Mouse (Mus musculus) CD4-positive naive resting alpha-beta T cell, adult 57 days (primary cell): ENCODE measurements around the gene Hist1h1a. TPM values are rescaled to one million over a fixed set of nuclear protein-coding genes. Genes with fewer than 3 reads are reported as not detected.

ENCODE experiments used
- total RNA-seq: library from RNA; stranded (reverse); gene quantifications from one replicate; pipeline ENCODE4 v1.2.4, GENCODE M21; 2023

The Hist1h1a gene
- total RNA-seq: 22.0 TPM

GRCm38 (mm10) chr13:23763586-23764323 is at the start of gene Hist1h1a:
Gene Hist1h1a (plus strand): TSS chr13:23763666.

DNA sequence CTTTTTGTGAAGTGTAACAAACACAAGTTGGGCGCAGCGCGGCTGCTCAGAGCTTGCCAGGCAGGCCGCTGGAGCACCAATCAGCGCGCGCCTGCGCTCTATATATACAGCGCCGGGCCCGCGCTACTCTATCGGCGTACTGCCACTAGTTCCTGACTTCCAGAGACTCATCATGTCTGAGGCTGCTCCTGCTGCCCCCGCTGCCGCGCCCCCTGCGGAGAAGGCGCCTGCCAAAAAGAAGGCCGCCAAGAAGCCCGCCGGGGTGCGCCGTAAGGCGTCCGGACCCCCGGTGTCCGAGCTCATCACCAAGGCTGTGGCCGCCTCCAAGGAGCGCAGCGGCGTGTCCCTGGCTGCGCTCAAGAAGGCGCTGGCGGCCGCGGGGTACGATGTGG is 24.8 kb upstream of the Hist1h1a start, which contains the start of gene Hist1h1c:
Hist1h1c (plus strand) TSS at position 132 of the 392 bp plus-strand sequence.

GRCm38 (mm10) chr13:23745381-23746161 is 17.9 kb upstream of the Hist1h1a start, which contains the start of gene Hist1h3c:
Gene Hist1h3c (minus strand): TSS chr13:23745602.

GRCm38 (mm10) chr13:23746201-23747080 is 17.0 kb upstream of the Hist1h1a start, which contains the start of gene Hist1h2bb:
Gene Hist1h2bb (plus strand): TSS chr13:23746734.

GRCm38 (mm10) chr13:23750839-23751477 is 12.5 kb upstream of the Hist1h1a start, which contains the start of gene Hist1h2ab:
Gene Hist1h2ab (plus strand): TSS chr13:23751126.

DNA sequence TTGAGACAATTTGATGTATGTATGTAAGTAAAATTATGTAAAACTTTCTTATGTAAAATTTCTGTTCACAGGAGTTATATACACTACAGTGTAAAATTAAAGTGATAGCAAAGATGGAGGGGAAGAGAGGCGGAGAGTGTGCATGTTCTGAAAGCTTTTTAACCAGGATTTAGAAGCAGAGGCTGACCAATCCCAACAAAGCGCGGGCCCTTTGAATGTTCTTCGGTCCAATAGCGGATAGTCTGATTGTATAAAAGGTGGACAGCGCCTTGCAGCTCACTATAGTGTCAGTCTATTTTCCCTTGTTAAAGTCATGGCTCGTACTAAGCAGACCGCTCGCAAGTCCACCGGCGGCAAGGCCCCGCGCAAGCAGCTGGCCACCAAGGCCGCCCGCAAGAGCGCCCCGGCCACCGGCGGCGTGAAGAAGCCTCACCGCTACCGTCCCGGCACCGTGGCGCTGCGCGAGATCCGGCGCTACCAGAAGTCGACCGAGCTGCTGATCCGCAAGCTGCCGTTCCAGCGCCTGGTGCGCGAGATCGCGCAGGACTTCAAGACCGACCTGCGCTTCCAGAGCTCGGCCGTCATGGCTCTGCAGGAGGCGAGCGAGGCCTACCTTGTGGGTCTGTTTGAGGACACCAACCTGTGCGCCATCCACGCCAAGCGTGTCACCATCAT is 11.3 kb upstream of the Hist1h1a start, which contains the start of gene Hist1h3b:
Hist1h3b (plus strand) TSS at position 201 of the 675 bp plus-strand sequence.

GRCm38 (mm10) chr13:23756790-23757189 is 6.7 kb upstream of the Hist1h1a start, which contains the start of gene Hist1h4b:
Gene Hist1h4b (plus strand): TSS chr13:23757013.

GRCm38 (mm10) chr13:23760972-23761864 is 2.2 kb upstream of the Hist1h1a start, which contains the start of gene Hist1h4a:
Gene Hist1h4a (minus strand): TSS chr13:23761230.

DNA sequence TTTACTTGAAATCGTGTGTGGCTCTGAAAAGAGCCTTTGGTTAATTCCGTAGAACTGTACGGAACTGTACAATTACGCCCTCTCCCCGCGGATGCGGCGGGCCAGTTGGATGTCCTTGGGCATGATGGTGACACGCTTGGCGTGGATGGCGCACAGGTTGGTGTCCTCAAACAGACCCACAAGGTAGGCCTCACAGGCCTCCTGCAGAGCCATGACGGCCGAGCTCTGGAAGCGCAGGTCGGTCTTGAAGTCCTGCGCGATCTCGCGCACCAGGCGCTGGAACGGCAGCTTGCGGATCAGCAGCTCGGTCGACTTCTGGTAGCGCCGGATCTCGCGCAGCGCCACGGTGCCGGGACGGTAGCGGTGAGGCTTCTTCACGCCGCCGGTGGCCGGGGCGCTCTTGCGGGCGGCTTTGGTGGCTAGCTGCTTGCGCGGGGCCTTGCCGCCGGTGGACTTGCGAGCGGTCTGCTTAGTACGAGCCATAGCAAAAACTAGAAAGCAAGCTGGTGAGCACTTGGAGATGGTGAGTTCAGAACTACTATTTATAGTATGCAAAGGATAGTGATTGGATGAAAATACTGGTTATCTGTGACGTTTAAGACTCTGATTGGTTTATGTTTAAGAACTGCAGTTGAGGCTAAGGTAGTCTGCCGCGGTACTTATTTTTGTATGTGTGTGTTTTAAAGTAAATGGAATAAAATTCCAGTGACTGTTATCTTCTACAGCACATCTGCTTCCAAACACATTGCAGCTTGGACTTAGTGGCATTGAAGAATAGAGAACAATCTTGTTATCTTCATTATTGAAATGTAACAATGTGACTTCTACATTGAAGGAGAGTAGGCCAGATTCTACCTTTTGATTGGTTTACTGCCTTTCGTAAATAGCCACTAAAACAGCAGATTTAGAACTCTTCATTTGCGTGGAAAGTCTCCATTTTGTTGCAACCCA is 1.3 kb upstream of the Hist1h1a start, which contains the start of gene Hist1h3a:
Hist1h3a (minus strand) TSS at position 516 of the 951 bp plus-strand sequence.

DNA sequence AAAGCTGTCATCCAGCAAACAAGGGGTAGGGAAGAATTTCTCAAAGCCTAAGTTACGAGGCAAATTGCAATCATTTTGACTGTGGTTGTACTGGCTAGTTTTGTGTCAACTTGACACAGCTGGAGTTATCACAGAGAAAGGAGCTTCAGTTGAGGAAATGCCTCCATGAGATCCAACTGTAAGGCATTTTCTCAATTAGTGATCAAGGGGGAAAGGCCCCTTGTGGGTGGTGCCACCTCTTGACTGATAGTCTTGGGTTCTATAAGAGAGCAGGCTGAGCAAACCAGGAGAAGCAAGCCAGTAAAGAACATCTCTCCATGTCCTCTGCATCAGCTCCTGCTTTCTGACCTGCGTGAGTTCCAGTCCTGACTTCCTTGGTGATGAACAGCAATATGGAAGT is 6.1 kb downstream of the Hist1h1a start, which contains the start of gene Trim38:
Trim38 (plus strand) TSS at position 301 of the 400 bp plus-strand sequence.

GRCm38 (mm10) chr13:23806422-23807052 is 43.1 kb downstream of the Hist1h1a start, which contains the start of gene Slc17a2:
Gene Slc17a2 (plus strand): TSS chr13:23806993.

Other genes starting within 250 kb of the Hist1h1a start
- 194 TPM for gene Hist1h4h, start 232.6 kb upstream of the Hist1h1a start, total RNA-seq
- gene Hist1h2af, start 229.8 kb upstream of the Hist1h1a start, total RNA-seq: 10.1 TPM
- not detected for gene Hist1h3g, start 228.2 kb upstream of the Hist1h1a start, total RNA-seq
- 4.1 TPM for gene Hist1h2bh, start 220.3 kb upstream of the Hist1h1a start, total RNA-seq
- 49.5 TPM for gene Hist1h3f, start 219.6 kb upstream of the Hist1h1a start, total RNA-seq
- 34.0 TPM for gene Hist1h4f, start 212.0 kb upstream of the Hist1h1a start, total RNA-seq
- gene Hist1h1d, start 210.4 kb upstream of the Hist1h1a start, total RNA-seq: 5.9 TPM
- gene Hist1h3e, start 201.3 kb upstream of the Hist1h1a start, total RNA-seq: 112 TPM
- gene Hist1h2ae, start 192.4 kb upstream of the Hist1h1a start, total RNA-seq: 7.7 TPM
- gene Hist1h2bg, start 192.3 kb upstream of the Hist1h1a start, total RNA-seq: 132 TPM
- gene Hist1h2bf, start 189.5 kb upstream of the Hist1h1a start, total RNA-seq: 76.2 TPM
- gene Hist1h2ad, start 189.3 kb upstream of the Hist1h1a start, total RNA-seq: 2.4 TPM
- 2.3 TPM for gene Hist1h3d, start 187.9 kb upstream of the Hist1h1a start, total RNA-seq
- 124 TPM for gene Hist1h4d, start 182.1 kb upstream of the Hist1h1a start, total RNA-seq
- 10.8 TPM for gene Hist1h2be, start 142.5 kb upstream of the Hist1h1a start, total RNA-seq
- gene Hist1h1e, start 141.1 kb upstream of the Hist1h1a start, total RNA-seq: 135 TPM
- 8.0 TPM for gene Hist1h2ac, start 79.7 kb upstream of the Hist1h1a start, total RNA-seq
- gene Hist1h2bc, start 79.5 kb upstream of the Hist1h1a start, total RNA-seq: 12.8 TPM
- gene Hist1h1t, start 67.9 kb upstream of the Hist1h1a start, total RNA-seq: not detected
- 109 TPM for gene Hist1h4c, start 65.2 kb upstream of the Hist1h1a start, total RNA-seq
- gene Hfe, start 52.8 kb upstream of the Hist1h1a start, total RNA-seq: 4.6 TPM
- 627 TPM for gene Hist1h1c, start 24.9 kb upstream of the Hist1h1a start, total RNA-seq
- 6.9 TPM for gene Hist1h3c, start 18.1 kb upstream of the Hist1h1a start, total RNA-seq
- 12.3 TPM for gene Hist1h2bb, start 16.9 kb upstream of the Hist1h1a start, total RNA-seq
- gene Hist1h2ab, start 12.5 kb upstream of the Hist1h1a start, total RNA-seq: 12.8 TPM
- gene Hist1h3b, start 11.4 kb upstream of the Hist1h1a start, total RNA-seq: 15.6 TPM
- 29.3 TPM for gene Hist1h4b, start 6.7 kb upstream of the Hist1h1a start, total RNA-seq
- 93.4 TPM for gene Hist1h4a, start 2.4 kb upstream of the Hist1h1a start, total RNA-seq
- gene Hist1h3a, start 1.3 kb upstream of the Hist1h1a start, total RNA-seq: 100 TPM
- gene Trim38, start 6.2 kb downstream of the Hist1h1a start, total RNA-seq: not detected
- not detected for gene Slc17a2, start 43.3 kb downstream of the Hist1h1a start, total RNA-seq
- gene Slc17a3, start 75.8 kb downstream of the Hist1h1a start, total RNA-seq: not detected
- not detected for gene Slc17a1, start 104.1 kb downstream of the Hist1h1a start, total RNA-seq
- not detected for gene Slc17a4, start 151.3 kb downstream of the Hist1h1a start, total RNA-seq
- not detected for gene Hist1h2ba, start 170.5 kb downstream of the Hist1h1a start, total RNA-seq
- not detected for gene Hist1h2aa, start 170.8 kb downstream of the Hist1h1a start, total RNA-seq
- gene Scgn, start 227.5 kb downstream of the Hist1h1a start, total RNA-seq: not detected